Mouse (Mus musculus) erythroblast, embryonic 14.5 days (primary cell): ENCODE data around the gene Plcd1. TPM values are rescaled to one million over a fixed set of nuclear protein-coding genes. Genes with fewer than 3 reads are reported as not detected.

ENCODE experiments used
- H3K27me3 ChIP-seq: 2 replicates; pipeline ENCODE4 v1.6.1; 2012; ENCODE audit warnings: inconsistent platforms; ENCODE audit not compliant: control insufficient read depth
- H3K36me3 ChIP-seq: 2 replicates; pipeline ENCODE4 v1.6.1; 2012; ENCODE audit warnings: mild to moderate bottlenecking, inconsistent platforms; ENCODE audit not compliant: control insufficient read depth
- H3K4me1 ChIP-seq: 2 replicates; pipeline ENCODE4 v1.6.1; 2012; ENCODE audit warnings: inconsistent platforms; ENCODE audit not compliant: control insufficient read depth
- H3K4me3 ChIP-seq: replicated peaks from 2 replicates; pipeline ENCODE3; 2012; ENCODE audit warnings: moderate library complexity, mild to moderate bottlenecking, inconsistent platforms
- H3K9me3 ChIP-seq: 2 replicates; pipeline ENCODE4 v1.6.1; 2012; ENCODE audit warnings: low read length, inconsistent platforms, mixed read lengths; ENCODE audit not compliant: control insufficient read depth
- GATA1 ChIP-seq: IDR thresholded peaks from 2 replicates; pipeline ENCODE4 v1.6.1; 2012; ENCODE audit warnings: low read length, inconsistent platforms, mixed read lengths
- TAL1 ChIP-seq: IDR thresholded peaks from 3 replicates; pipeline ENCODE4 v1.6.1; 2012; ENCODE audit warnings: low read length, inconsistent platforms, mixed read lengths
- polyA plus RNA-seq: library from polyadenylated mRNA; stranded (reverse); fragments of >175 nt; gene quantifications from 2 replicates; pipeline ENCODE4 v1.2.3, GENCODE M21; 2012

The Plcd1 gene
- polyA plus RNA-seq, result 0.01 TPM in 1 of 2 replicates, not detected in the other

- peaks cover 50% of the 10 kb centered on the region for H3K27me3 ChIP-seq
These were observed at the start of gene Plcd1 for GRCm38 (mm10) chr9:119093419-119094295. Gene Plcd1, minus strand, starts transcription at chr9:119093502.

GRCm38 (mm10) chr9:119142066-119142465, 48.8 kb upstream of the Plcd1 start:
- H3K27me3 ChIP-seq, result no peaks in the 10 kb centered on the region
- TF ChIP-seq GATA1 (no peak), TAL1 (no peak)
- no peaks in the 10 kb centered on the region for H3K36me3 ChIP-seq
- no peaks in the 10 kb centered on the region for H3K9me3 ChIP-seq
- H3K4me3 ChIP-seq, result no peak overlapping the region
- no peaks in the 10 kb centered on the region for H3K4me1 ChIP-seq

More at GRCm38 (mm10) chr9:119093419-119094295, at the start of gene Plcd1:
- TF ChIP-seq GATA1, result no peak
- no peak for TF ChIP-seq TAL1
- H3K9me3 ChIP-seq, result no peaks in the 10 kb centered on the region
- peak within 1 kb of the TSS; percentile 33 for H3K4me3 ChIP-seq
- peaks cover under 1% of the 10 kb centered on the region for H3K4me1 ChIP-seq
- no peaks in the 10 kb centered on the region for H3K36me3 ChIP-seq

- Histone ChIP-seq H3K4me3 (no peak overlapping the region), H3K9me3 (no peaks in the 10 kb centered on the region), H3K36me3 (no peaks in the 10 kb centered on the region), H3K4me1 (no peaks in the 10 kb centered on the region), H3K27me3 (no peaks in the 10 kb centered on the region)
- TF ChIP-seq GATA1, result no peak
- no peak for TF ChIP-seq TAL1
These were observed 45.5 kb upstream of the Plcd1 start for GRCm38 (mm10) chr9:119138836-119139235.

GRCm38 (mm10) chr9:119130692-119131091, 37.4 kb upstream of the Plcd1 start:
- no peaks in the 10 kb centered on the region for H3K9me3 ChIP-seq
- H3K4me1 ChIP-seq, result no peaks in the 10 kb centered on the region; the same call in 1 of the 2 replicates
- H3K4me3 ChIP-seq, result no peak overlapping the region
- no peaks in the 10 kb centered on the region for H3K27me3 ChIP-seq
- TF ChIP-seq TAL1, result no peak
- TF ChIP-seq GATA1, result no peak
- no peaks in the 10 kb centered on the region for H3K36me3 ChIP-seq

- TF ChIP-seq TAL1 (no peak), GATA1 (no peak)
- H3K9me3 ChIP-seq, result no peaks in the 10 kb centered on the region
- no peaks in the 10 kb centered on the region for H3K36me3 ChIP-seq
- no peaks in the 10 kb centered on the region; the same call in 1 of the 2 replicates for H3K4me1 ChIP-seq
- no peaks in the 10 kb centered on the region for H3K27me3 ChIP-seq
- no peak overlapping the region for H3K4me3 ChIP-seq
These were observed 35.3 kb upstream of the Plcd1 start for GRCm38 (mm10) chr9:119128436-119129181.

- TF ChIP-seq GATA1, result no peak
- no peak for TF ChIP-seq TAL1
- Histone ChIP-seq H3K9me3 (no peaks in the 10 kb centered on the region), H3K36me3 (no peaks in the 10 kb centered on the region), H3K27me3 (no peaks in the 10 kb centered on the region), H3K4me3 (no peak overlapping the region), H3K4me1 (no peaks in the 10 kb centered on the region)
These were observed 29.5 kb upstream of the Plcd1 start for GRCm38 (mm10) chr9:119122596-119123369.

GRCm38 (mm10) chr9:119120168-119120560, 26.9 kb upstream of the Plcd1 start:
- Histone ChIP-seq H3K9me3 (no peaks in the 10 kb centered on the region), H3K36me3 (no peaks in the 10 kb centered on the region), H3K27me3 (no peaks in the 10 kb centered on the region), H3K4me3 (no peak overlapping the region), H3K4me1 (no peaks in the 10 kb centered on the region)
- TF ChIP-seq TAL1, result no peak
- TF ChIP-seq GATA1, result no peak

- Histone ChIP-seq H3K4me3 (no peak overlapping the region), H3K4me1 (no peaks in the 10 kb centered on the region), H3K27me3 (no peaks in the 10 kb centered on the region), H3K36me3 (no peaks in the 10 kb centered on the region), H3K9me3 (no peaks in the 10 kb centered on the region)
- TF ChIP-seq TAL1, result no peak
- no peak for TF ChIP-seq GATA1
These were observed 26.3 kb upstream of the Plcd1 start for GRCm38 (mm10) chr9:119119409-119120167.
